10 mouse cellular contexts compared by ENCODE assay signal in the genomic region with DNA sequence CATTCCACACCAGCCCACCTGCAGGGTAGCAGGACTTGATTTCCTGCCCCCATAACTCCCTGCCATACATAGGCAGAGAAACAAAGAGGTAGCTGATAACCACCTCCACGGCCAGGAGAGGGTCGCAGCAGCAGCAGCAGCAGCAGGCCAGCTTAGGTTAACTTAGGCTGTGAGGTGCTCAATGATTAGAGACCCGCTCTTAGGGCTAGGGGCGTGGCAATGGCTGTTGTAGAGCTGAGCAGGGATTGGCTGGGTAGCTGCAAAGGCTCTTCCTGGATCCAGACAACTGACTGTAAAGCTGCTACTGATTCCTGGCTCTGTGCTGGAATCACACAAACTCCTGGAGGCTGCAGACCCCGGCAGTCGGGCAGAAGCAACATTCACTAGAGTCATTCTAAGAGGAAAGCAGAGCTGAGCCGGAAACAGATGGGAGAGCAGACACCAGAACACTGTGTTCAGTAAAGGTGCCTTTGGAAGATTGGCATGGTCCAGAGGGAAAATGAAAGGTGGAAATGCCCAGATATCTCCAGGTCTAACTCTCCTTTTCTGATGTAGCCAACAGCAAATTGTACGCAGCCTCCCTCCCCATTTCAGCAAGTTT. TPM values are rescaled to one million over a fixed set of nuclear protein-coding genes. Genes with fewer than 3 reads are reported as not detected.
A peak's percentile ranks its signal among the peaks of the same experiment; 100 is the strongest.
DNase-seq lines count a peak whose midpoint lies in the region; ATAC-seq and TF ChIP-seq lines count a peak whose summit lies in the region.
"Had no signal": no experiment of that assay in that cellular context is flagged by ENCODE, and none has a peak within 500 bp of the region (broad histone marks: within the 10 kb centered on the region; RNA-seq: fewer than 3 reads in every experiment).

No protein-coding gene starts in this region.

- no peaks in the 10 kb centered on the region for H3K9me3 ChIP-seq in neural tube, embryonic 11.5 days (ENCODE audit: control insufficient read depth, low read length)
- no peaks in the 10 kb centered on the region for H3K9me3 ChIP-seq in hindbrain, postnatal 0 days (ENCODE audit: low read length)
- no peaks in the 10 kb centered on the region for H3K9me3 ChIP-seq in stomach, embryonic 15.5 days

- no peak for TF ChIP-seq EP300 in heart, adult 2 months (IDR thresholded peaks at IDR 0.05; ENCODE audit: insufficient read depth, low read depth, low read length)

- H3K4me2 ChIP-seq in neural tube, embryonic 11.5 days (ENCODE audit: low read depth) = no peak overlapping the region
- H3K4me2 ChIP-seq in hindbrain, postnatal 0 days (ENCODE audit: low read depth, low read length) = no peak overlapping the region
- H3K4me2 ChIP-seq in stomach, embryonic 15.5 days = no peak overlapping the region; the same call in 1 of the 2 replicates

- intact Hi-C loops in heart, adult 2 months (cut with DNase I) = no loop called here

- H3K27me3 ChIP-seq in heart, adult 2 months (ENCODE audit: control insufficient read depth, insufficient read depth, low read length) = no peaks in the 10 kb centered on the region
- H3K27me3 ChIP-seq in neural tube, embryonic 11.5 days (ENCODE audit: control insufficient read depth, insufficient read depth, low read length) = no peaks in the 10 kb centered on the region
- H3K27me3 ChIP-seq in hindbrain, postnatal 0 days (ENCODE audit: insufficient read depth, low read length) = no peaks in the 10 kb centered on the region
- no peaks in the 10 kb centered on the region for H3K27me3 ChIP-seq in stomach, embryonic 15.5 days (replicated peaks)

- 18% methylated on average over 8 of the region's 8 CpGs for WGBS in heart, adult 2 months
- 18% methylated on average over 8 of the region's 8 CpGs for WGBS in neural tube, embryonic 11.5 days
- 29% methylated on average over 8 of the region's 8 CpGs for WGBS in hindbrain, postnatal 0 days
- WGBS in stomach, embryonic 15.5 days = 23% methylated on average over 8 of the region's 8 CpGs

- peaks cover 17% of the 10 kb centered on the region for H3K79me2 ChIP-seq in heart, adult 2 months (replicated peaks; ENCODE audit: control insufficient read depth, insufficient read depth, low read length)

- no peak for ATAC-seq in neural tube, embryonic 11.5 days (ENCODE audit: insufficient read depth, low FRiP score, low TSS enrichment)
- ATAC-seq in hindbrain, postnatal 0 days = no peak
- 0 out of 2 replicates have a peak, but pooled peaks have one; percentile 41 for ATAC-seq in stomach, embryonic 15.5 days (ENCODE audit: insufficient read depth, low FRiP score, low read depth)

- peaks cover 9% of the 10 kb centered on the region for H3K36me3 ChIP-seq in heart, adult 2 months (ENCODE audit: control insufficient read depth, insufficient read depth, low read length)
- no peaks in the 10 kb centered on the region for H3K36me3 ChIP-seq in neural tube, embryonic 11.5 days (ENCODE audit: control insufficient read depth, insufficient read depth, low read length)
- H3K36me3 ChIP-seq in hindbrain, postnatal 0 days (ENCODE audit: insufficient read depth, low read length) = no peaks in the 10 kb centered on the region
- no peaks in the 10 kb centered on the region for H3K36me3 ChIP-seq in stomach, embryonic 15.5 days

- H3K4me3 ChIP-seq in heart, adult 2 months = no peak overlapping the region
- no peak overlapping the region for H3K4me3 ChIP-seq in neural tube, embryonic 11.5 days (ENCODE audit: low read depth, low read length)
- no peak overlapping the region for H3K4me3 ChIP-seq in hindbrain, postnatal 0 days (ENCODE audit: low read length)
- H3K4me3 ChIP-seq in stomach, embryonic 15.5 days (replicated peaks) = no peak overlapping the region

- DNase-seq in heart, adult 2 months = no peak
- DNase-seq in heart, adult 11 months = no peak
- peak; percentile 38 for DNase-seq in neural tube, embryonic 11.5 days (ENCODE audit: low spot score)
- no peak for DNase-seq in neural tube, embryonic 10.5 days (ENCODE audit: extremely low spot score, low spot score)
- peak; percentile 27 for DNase-seq in hindbrain, postnatal 0 days (ENCODE audit: low spot score)
- DNase-seq in thymus, postnatal 4 days = no peak
- DNase-seq in kidney, adult 11 months = no peak
- DNase-seq: thymus, postnatal 25 days had no signal

- peak overlapping the region; percentile 47; the same call in 1 of the 2 replicates for H3K27ac ChIP-seq in heart, adult 2 months
- H3K27ac ChIP-seq in neural tube, embryonic 11.5 days (ENCODE audit: low read depth, low read length) = no peak overlapping the region
- H3K27ac ChIP-seq in hindbrain, postnatal 0 days = peak overlapping the region; percentile 60
- peak overlapping the region; percentile 52 for H3K27ac ChIP-seq in stomach, embryonic 15.5 days
- H3K27ac ChIP-seq: macrophage had no signal

- no peak for TF ChIP-seq POLR2A in heart, adult 2 months (IDR thresholded peaks at IDR 0.05; ENCODE audit: insufficient read depth, low read depth, low read length)

- no peak for TF ChIP-seq CTCF in heart, adult 2 months (IDR thresholded peaks at IDR 0.05)
- TF ChIP-seq CTCF in hindbrain, postnatal 0 days (IDR thresholded peaks at IDR 0.05; ENCODE audit: low read depth) = no peak

- peaks cover 63% of the 10 kb centered on the region for H3K4me1 ChIP-seq in heart, adult 2 months (ENCODE audit: control insufficient read depth, insufficient read depth, low read length)
- H3K4me1 ChIP-seq in neural tube, embryonic 11.5 days (ENCODE audit: control insufficient read depth, insufficient read depth, low read length) = peaks cover 27% of the 10 kb centered on the region
- H3K4me1 ChIP-seq in hindbrain, postnatal 0 days (ENCODE audit: insufficient read depth, low read length) = peaks cover 54% of the 10 kb centered on the region
- H3K4me1 ChIP-seq in stomach, embryonic 15.5 days = peaks cover 52% of the 10 kb centered on the region

- no peak overlapping the region for H3K9ac ChIP-seq in heart, adult 2 months (ENCODE audit: low read depth, low read length)
- H3K9ac ChIP-seq in neural tube, embryonic 11.5 days (ENCODE audit: low read length) = no peak overlapping the region
- H3K9ac ChIP-seq in hindbrain, postnatal 0 days (replicated peaks; ENCODE audit: low read length) = no peak overlapping the region
- H3K9ac ChIP-seq in stomach, embryonic 15.5 days = no peak overlapping the region

RNA-seq across cellular contexts. Expression of a gene that starts 39.6 kb away (rescaled TPM):
- total RNA-seq in heart, adult 2 months (2021) = 10 to 100 TPM; 54.1 to 56.0 TPM
- polyA plus RNA-seq in heart, adult 2 months (2012; rRNA removed) = 30.7 and 39.6 TPM in 2 replicates
- polyA plus RNA-seq in neural tube, embryonic 11.5 days (2014; fragmentation: Nextera tagmentation; extraction: Ambion mirVana) = 15.6 and 15.8 TPM in 2 replicates
- 42.9 and 48.3 TPM in 2 replicates for total RNA-seq in hindbrain, postnatal 0 days (2014; rRNA removed)
- polyA plus RNA-seq in hindbrain, postnatal 0 days (2015; fragmentation: Nextera tagmentation; extraction: Ambion mirVana) = 15.7 and 19.5 TPM in 2 replicates
- 13.8 and 13.9 TPM in 2 replicates for polyA plus RNA-seq in stomach, embryonic 15.5 days (2015; fragmentation: Nextera tagmentation; extraction: Ambion mirVana)

Comparison
In these comparisons a context has a peak if more than half of its experiments do, and no peak if none do; other contexts are left out.
1. DNase-seq: peak in neural tube, embryonic 11.5 days (single experiment) and hindbrain, postnatal 0 days (single experiment); none in heart, adult 2 months (0 of 2), heart, adult 11 months (single experiment), neural tube, embryonic 10.5 days (single experiment), thymus, postnatal 4 days (single experiment) and kidney, adult 11 months (single experiment).